Mouse (Mus musculus) c-Kit-negative CD71-positive TER-119-positive erythroid progenitor cells, embryonic 14.5 days (primary cell): ENCODE data around the gene Gm49711.

Experiments
- DNase-seq: peaks from one replicate; pipeline ENCODE4 v3.0.0-alpha.2; 2013; ENCODE audit warnings: low read depth, low spot score

Gm49711 gene

GRCm38 (mm10) chr16:92120899-92121531 is 62.9 kb downstream of the Gm49711 start:
- DNase-seq: no peak

DNA sequence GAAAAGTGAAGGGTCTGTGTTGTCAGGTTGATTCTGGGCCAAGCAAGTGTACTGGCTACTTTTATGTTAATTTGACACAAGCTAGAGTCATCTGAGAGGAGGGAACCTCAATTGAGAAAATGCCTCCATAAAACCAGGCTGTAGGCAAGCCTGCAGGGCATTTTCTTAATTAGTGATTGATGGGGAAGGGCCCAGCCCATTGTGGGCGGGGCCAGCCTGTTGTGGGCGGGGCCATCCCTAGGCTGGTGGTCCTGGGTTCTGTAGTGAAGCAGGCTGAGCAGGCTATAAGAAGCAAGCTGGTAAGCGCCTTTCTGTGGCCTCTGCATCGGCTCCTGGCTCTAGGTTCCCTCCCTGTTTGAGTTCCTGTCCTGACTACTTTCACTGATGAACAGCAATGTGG is 69.1 kb downstream of the Gm49711 start:
- DNase-seq: no peak

GRCm38 (mm10) chr16:92127666-92128065 is 69.5 kb downstream of the Gm49711 start:
- no peak for DNase-seq

DNA sequence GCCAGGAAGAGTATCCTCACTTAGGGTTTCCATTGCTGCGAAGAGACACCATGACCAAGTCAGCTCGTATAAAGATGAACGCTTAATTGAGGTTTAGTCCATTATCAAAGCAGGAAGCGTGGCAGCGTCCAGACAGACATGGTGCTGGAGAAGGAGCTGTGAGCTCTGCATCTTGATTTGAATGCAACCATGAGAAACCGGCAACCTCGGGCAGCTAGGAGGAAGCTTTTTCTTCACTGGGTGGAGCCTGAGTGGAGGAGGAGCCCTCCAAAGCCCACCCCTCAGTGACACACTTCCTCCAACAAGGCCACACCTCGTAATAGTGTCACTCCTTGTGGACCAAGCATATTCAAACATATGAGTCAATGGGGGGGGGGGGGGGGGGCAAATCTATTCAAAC is 71.7 kb downstream of the Gm49711 start:
- DNase-seq: no peak

DNA sequence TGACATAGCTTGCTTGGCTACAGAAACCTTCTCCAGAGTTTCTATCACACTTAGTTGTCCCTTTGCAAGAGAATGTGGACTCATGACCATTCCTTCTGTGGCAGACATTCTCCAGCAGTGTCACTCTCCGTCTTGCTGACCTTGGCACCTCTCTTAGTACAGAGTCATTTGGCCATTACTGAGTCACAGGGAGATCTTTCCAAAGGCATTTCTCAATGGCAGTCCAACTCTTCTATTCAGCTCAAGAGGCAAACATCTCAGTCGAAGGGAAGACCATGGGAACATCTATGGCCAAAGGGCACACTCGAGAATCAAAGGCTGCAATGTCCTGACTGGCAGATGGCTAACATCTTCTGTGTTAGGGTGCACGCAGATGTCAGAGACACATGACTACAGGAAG is 74.4 kb downstream of the Gm49711 start:
- no peak for DNase-seq

DNA sequence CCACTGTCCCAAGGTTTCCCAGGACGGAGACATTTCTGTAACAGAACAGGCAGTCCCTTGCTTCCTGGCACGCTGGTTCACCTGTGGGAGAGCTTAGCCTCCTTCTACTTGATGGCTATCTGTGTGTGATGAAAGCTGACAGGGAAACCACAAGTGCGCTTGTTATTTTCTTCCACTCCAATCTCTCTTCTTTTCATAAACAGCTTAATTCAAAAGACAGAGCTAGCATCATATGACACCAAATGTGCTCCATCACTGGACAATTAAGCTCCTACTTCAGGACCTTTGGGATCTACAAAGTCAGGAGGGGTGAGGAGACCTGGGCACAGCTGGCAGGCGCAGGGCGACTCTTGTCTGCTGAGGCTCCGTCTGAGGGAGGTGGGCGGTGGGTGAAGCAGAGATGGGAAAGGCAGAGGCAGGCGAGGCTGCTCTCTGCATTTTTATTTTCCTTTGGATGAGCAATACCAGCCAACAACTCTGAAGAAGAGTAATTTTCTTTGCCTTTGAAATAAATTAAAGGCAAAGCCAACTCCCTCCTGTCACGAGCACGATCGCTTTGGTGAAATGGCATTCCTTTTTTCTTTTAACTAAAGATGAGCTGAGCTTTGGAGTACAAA is 76.1 kb downstream of the Gm49711 start:
- DNase-seq: no peak

GRCm38 (mm10) chr16:92136275-92136674 is 78.2 kb downstream of the Gm49711 start:
- DNase-seq: no peak

- DNase-seq: no peak
Observed at GRCm38 (mm10) chr16:92139386-92140261, 81.5 kb downstream of the Gm49711 start.

- DNase-seq: no peak
Observed at GRCm38 (mm10) chr16:92140328-92140727, 82.2 kb downstream of the Gm49711 start.

DNA sequence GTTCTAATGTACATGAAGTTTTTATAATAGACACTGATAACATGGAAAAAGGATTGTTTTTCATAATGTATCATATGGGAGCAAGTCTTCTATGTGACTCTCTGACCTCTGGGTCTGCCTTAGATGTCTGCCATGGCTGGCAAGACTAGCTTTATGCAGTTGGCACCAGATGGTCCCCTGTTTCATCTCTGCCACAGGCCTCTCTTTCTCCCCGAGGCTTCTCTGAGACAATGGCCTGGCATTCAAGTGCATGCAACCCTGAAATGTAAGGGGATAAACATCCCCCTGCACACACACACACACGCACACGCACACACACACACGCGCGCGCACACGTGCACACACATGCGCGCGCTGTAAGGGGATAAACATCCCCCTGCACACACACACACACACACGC is 82.9 kb downstream of the Gm49711 start:
- DNase-seq: no peak

- DNase-seq: no peak
Observed at GRCm38 (mm10) chr16:92142426-92143012, 84.4 kb downstream of the Gm49711 start.

DNA sequence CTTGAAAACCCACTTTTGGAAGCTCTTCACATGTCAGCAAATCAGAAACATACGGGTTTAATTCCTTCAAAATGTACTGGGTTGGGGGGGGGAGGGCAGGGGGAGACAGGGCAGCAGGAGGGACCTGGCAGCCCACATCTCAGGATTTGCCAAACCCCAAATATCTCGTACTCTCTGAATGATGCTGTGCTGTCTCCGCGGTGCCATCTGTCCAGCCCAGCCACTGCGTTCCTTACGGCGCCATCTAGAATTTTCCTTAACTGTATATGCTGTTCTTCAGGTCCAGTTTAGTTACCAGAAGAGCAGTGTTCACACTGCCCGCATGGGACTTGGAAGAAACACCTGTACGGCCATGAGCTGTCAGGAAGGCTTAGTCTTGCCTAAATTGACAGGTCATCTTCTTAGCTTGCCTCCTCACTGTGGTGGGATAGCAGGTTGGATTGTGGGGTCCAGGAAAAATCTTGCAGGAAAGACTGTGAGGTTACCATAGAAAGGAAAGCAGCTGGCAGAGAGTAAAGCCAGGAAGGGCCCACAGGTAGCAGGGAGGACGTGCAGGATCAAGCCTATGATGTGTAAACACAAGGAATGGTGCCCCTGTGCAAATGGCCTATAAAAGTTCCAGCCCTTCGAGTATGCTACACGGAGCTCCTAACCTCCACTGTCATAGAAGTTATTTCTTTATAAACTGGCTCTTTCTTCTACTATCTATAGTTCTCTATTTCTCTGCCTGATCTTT is 89.7 kb downstream of the Gm49711 start:
- DNase-seq: no peak

- DNase-seq: no peak
Observed at GRCm38 (mm10) chr16:92148367-92148728, 90.2 kb downstream of the Gm49711 start.

GRCm38 (mm10) chr16:92150975-92151374 is 92.9 kb downstream of the Gm49711 start:
- DNase-seq: no peak

DNA sequence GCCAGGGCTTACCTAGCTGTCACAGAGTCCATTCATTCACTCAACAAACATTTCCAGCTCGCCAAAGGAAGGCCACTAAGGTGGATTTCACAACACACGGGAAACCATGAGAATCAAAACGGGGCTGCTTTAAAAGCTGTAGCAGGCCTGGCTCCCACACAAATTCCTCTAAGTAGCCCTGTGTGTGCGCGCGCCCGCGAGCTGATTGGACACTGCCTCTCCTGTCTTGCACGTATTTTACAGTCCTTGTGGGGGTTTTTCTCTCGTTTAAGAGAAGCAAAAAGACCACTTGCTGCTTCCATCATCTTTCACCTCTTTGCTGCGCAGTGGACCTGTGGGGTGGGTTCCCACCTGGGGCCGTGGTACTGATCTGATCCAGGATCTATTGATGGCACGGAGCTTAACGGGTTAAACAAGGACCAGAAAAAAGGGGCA is 99.9 kb downstream of the Gm49711 start:
- no peak for DNase-seq

DNA sequence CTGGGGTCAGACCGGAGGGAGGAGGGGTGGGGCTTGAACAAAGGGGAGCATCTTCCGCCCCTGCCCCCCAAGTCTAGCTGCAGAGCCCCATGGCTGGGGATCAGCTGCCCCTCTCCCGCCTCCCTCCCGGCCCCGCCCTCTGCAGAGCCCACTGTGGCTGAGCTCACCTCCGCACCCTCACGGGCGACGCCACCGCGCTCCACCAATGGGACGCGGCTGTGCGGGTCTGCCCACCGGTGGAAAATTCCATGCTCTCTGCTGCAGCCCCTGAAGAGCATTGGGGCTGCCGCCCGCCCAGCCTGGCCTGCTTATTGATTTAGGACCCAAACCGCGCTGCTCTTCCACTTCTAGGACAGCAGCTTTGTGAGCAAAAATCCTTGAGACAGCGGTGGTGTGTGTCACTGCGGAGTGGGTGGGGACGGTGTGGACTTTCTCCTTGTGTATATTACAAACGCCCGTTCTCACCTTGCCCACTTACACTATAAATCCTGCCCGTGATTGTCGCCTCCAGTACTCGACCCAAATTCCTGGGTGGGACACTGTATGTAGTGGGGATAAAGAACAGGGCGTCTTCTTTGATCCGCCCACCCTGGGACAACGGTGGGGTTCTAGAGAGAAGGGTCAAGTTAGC is 100.5 kb downstream of the Gm49711 start:
- DNase-seq: no peak

DNA sequence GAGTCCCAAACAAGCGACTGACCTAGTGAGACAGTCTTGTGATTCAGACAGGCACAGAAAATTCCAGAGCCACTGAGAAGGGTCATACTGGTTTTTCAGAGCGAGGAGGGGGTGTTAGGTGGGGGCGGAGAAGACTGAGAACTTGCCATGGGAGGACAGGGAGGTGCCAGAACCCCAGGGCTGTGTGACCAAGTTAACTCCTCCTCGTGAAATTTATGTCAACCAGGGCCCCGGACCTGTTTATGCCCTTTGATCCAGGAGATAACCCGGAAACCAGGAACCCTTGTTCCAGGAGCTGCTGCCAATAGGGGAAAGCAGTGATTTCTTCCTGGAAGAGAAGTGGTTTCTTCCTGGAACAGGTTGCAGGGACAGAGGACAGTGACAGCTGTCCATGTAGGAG is 101.0 kb downstream of the Gm49711 start:
- DNase-seq: no peak

GRCm38 (mm10) chr16:92162289-92162688 is 104.2 kb downstream of the Gm49711 start:
- DNase-seq: no peak

GRCm38 (mm10) chr16:92163545-92163944 is 105.4 kb downstream of the Gm49711 start:
- DNase-seq: no peak

DNA sequence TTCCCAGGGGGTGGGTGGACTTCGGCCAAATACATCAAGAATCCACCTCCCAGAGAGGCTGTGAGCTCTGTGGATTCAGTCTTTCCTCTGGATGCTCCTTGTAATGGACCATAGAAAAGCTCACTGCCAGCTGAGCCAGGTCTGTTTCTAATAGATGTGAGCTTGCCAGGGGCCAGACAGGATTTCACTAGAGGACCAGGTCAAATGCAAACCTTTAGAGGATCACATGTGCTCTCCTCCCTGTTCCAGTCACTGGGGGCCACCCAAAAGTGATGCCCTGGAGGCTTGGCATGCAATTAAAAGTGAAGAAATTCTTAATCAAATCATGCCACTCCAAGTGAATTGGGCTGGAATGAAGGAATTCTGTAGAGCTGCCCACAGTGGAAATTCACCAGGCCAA is 117.9 kb downstream of the Gm49711 start:
- DNase-seq: no peak

GRCm38 (mm10) chr16:92177718-92178117 is 119.6 kb downstream of the Gm49711 start:
- no peak for DNase-seq
